Mouse (Mus musculus) lung, postnatal 14 days (tissue): ENCODE data around the gene Cldnd1.

Experiments used
- DNase-seq: peaks from one replicate; pipeline ENCODE4 v3.0.0; 2021

Cldnd1 gene

DNA sequence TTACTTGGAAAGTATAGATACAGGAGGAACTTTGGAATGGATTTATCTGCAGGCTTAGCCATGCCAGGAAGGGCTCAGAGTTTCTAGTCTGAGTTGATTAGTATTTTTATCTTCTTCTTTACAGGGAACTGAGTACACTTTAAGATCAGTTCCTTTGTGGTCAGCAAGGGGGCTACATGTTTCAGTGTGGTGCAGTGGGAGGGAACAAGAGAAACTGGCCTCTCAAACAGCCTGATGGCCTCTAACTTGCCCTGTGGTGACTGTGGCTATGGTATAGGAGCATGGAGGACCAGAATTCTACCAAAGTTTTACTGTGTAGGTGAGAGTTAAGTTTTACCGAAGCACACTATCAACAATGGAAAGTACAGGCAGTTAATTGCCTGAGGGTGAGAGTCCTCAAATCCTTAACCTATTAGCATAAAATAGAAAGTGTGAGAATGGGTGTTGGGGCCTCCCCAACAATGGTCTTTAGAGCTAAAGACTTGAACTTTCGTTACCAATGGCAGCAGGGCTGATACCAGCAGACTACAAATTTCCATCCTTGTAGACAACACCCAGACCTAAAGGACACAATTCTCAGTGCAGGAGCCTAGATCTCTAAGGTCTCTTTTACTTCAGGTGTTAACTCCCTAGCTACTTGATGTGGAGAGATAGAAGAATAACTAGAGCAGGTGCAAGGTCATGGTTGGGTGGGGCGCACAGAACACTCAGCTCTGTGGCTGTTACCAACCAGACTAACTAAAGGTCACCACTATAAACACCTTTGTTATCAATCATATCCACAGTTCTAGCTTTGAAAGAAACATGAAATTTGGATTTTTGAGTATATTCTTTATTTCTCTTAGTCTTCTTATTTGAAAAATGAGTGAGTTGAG, 18.9 kb upstream of the Cldnd1 start:
- DNase-seq: no peak

DNA sequence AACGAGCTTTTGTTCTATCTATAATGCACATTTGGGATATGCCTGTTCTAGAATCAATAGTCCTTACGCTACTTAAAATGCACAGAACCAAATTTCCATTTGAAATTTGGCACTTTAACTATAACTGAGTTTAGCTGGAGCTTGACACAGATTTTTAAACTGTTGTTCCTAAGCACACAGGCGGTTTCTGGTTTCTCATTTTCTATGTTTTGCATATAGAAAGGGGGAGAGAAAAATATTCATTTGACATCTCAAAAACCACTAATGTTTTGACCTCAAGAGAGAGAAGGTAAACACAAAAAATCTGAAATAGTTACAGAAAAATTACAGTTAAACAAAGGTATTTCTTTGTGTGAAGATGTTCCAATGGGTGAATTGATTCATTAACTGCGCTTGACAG, 18.2 kb upstream of the Cldnd1 start:
- DNase-seq: no peak

DNA sequence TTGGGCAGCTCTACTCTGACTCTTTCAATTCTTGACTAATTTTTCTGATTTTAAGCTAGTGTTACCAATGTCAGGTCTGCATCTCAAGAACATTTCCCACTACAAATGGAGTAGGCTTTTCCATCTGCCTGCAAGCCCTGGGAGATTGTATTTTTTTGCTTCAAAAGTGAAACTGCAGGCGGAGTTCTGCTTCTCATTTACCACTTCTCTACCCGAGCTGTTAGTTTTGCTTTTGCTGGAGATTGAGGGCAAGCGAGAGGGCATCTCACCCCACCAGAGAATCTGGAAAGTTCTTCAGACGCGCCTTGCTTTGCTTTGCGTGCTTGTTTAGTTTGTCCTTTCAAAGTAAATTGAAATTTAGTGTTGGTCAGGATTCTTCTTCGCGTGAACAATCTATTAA, 15.5 kb upstream of the Cldnd1 start:
- no peak for DNase-seq

- DNase-seq: no peak
Observed at GRCm38 (mm10) chr16:58713128-58713527, 14.6 kb upstream of the Cldnd1 start.

DNA sequence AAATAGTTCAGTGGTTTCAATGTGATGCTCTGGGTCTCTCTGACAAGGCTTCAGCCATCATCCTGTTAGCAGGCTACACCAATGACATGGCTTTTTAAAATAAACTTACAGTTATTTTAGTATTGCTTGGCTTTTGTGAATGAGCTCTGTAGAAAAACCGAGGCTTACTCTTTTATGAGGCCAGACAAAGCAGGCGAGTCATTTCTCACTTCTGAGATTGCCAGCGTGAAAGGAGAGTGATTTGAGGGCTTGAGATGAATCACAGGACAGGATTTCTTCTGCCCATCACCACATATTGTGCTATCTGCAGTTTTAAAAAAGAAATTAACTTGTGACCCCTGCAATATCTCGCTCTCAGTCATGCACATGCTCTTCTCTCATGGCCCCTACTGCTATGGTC, 12.7 kb upstream of the Cldnd1 start:
- no peak for DNase-seq

DNA sequence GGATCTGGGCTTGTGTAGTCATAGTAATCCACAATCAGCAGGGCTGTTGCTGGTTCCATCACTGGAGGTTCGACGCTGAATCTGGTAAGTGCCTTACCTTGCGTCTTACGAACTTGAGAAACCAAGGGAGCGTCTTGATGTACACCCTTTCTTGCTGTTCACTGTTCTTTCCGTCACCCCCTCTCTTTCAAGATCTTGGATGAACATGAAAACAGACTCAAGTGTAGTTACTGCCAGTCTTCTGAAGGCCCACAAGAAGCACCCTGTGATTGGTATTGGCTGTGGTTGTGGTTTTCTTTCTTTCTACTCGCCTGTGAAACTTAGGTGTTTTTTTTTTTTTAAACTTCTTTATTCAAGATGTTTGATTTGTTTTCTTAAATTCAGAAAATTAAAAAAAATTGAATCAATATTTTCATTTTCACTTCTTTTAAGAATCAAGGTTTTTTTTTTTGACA, 9.0 kb upstream of the Cldnd1 start, which contains the start of gene Gpr15:
Gene Gpr15, minus strand, starts transcription at position 405 of the 455 bp plus-strand sequence.
- no peak for DNase-seq

- no peak for DNase-seq
Observed at GRCm38 (mm10) chr16:58722292-58722691, 5.4 kb upstream of the Cldnd1 start.

DNA sequence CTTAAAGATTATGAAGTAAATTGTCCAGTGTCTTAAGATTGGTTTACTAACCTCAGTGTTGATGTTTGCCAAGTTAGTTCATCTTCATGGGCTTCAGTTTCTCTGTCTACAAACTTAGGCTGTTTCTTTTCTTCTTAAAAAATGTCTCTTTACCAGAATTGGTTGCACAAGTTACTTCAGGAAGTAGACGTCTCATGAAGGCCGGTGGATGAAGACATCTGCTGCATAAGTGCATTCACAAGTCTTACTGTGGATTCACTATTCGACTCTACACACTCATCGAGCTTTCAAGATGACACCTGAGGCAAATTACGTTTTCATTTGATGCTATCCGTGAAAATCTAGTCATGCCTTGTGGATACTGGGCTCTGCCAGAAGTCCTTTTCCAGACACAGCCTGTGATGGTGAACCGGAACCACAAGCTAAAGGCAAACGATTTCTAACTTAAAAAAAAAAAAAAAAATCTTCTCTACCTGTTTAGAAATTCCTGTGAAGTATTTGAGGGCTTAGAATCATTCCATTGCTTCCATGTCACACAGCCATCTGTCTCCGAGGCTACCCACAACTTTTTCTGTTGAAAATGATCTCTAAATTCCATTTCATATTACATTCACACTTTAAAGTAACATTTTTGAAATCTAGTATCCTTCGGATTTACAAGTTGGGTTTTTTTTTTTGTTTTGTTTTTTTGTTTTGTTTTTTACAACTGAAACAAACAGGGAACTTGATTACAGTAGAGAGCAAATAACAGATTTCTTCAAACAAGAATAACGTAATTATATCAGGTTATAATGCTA, 832 bp upstream of the Cldnd1 start:
- no peak for DNase-seq

DNA sequence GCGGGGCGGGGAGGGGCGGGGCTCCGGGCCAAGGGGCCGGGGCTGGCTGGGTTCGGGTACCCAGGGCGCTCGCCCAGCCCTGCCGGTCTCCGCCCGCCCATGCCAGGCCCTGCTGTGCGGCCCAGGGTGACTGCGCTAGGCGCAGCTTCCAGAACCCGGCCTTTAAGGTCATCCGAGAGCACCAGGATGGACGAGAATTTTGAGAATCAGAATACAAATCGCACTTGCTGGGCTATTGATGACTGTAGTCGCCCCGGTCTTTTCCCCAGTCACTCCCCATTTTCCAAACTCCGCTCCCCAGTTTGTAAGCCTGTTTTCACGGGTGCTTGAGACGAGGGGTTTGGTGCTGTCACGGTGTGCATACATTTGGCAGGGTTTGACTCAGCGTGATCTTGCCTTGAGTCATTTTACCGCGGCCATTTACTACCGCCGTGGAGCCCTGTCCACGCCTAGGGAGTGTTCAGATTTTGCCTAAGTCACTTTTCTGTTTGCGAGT, 514 bp downstream of the Cldnd1 start:
- DNase-seq: no peak

- DNase-seq: no peak
Observed at GRCm38 (mm10) chr16:58738205-58738604, 10.5 kb downstream of the Cldnd1 start.

GRCm38 (mm10) chr16:58738800-58739199, 11.1 kb downstream of the Cldnd1 start:
- no peak for DNase-seq

DNA sequence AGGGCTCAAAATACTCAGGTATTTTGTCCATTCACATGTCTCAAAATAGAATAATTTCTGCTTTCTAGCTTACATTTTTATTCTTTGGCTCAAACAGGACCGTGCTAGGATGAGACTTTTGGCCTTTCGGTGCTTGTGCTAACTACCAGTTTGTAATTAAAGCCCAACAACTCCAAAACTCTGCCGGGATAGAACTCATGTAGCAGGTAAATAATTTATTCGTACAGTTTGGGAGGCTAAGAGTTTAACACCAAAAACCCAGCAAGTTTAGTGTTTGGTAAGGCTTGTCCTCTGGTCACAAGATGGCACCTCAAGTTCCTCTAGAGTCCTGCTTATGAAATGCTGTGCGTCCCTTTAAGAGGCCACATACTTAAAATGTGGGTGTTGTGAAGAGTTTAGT, 13.0 kb downstream of the Cldnd1 start:
- no peak for DNase-seq

GRCm38 (mm10) chr16:58746715-58747114, 19.0 kb downstream of the Cldnd1 start:
- DNase-seq: no peak

DNA sequence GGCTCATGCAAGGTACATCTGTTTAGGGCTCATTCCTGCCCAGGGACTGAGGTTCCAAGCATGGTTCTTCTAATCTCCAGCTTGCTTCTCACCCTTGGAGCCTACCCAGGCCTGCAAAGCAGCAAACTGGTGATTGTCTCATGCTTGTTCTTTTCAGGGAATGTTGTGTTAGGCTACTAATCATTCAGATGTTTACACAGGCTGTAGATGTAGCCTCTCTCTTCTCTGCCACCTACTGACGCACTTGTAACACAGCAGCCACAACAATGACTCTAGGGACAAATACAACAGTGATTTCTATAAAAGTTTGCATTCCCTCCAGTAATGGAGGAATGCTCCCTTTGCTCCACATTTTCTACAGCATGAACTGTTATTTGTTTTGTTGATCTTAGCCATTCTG, 23.6 kb downstream of the Cldnd1 start:
- DNase-seq: no peak

DNA sequence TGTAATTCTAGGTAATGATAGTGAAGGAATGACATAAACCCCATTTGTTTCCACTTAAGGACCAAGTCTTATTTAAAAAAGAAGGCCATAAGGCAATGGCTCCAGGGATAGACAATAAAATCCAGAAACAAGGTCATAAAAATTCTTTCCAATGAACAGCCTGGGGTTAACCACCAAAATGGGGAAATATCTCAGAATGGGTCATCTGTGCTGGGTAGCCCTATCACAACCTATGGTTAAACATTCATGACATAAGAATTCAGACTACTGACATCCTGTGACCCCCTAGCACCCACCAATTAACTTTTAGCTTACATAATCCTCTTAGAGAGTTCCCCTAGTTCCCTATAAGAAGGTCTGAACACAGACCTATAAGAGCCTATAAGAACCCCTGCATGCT, 28.5 kb downstream of the Cldnd1 start:
- DNase-seq: no peak

DNA sequence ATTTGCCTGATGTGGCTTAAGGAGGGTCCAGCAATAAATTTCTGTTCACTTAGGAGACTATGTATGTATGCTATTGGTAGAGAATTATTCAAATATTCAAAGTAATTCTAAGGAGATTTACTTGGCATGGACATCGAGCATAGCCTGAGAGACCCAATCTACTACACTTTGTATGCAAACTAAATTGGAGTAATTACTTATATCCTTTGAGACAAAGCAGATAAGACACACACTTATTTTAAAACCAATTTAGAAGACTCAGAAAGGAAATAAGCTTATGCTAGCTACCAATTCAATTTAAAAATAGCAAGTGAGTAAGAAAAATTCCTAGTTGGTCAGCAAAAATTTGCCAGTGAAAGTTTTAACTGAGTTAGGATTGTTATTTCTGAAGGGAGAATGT, 35.4 kb downstream of the Cldnd1 start, which contains the start of gene Olfr172:
Gene Olfr172, minus strand, starts transcription at position 101 of the 400 bp plus-strand sequence.
- DNase-seq: no peak
